Mouse (Mus musculus) kidney, adult 2 months (tissue): ENCODE measurements around the gene Slc2a3. TPM values are rescaled to one million over a fixed set of nuclear protein-coding genes. Genes with fewer than 3 reads are reported as not detected.
"Not testable (repeated sequence)": the region's sequence is repeated elsewhere in the genome, so short reads cannot be mapped to it uniquely, and the experiment has no call there.

Experiments
- DNase-seq: peaks from one replicate; pipeline ENCODE4 v3.0.0; 2021
- H3K27ac ChIP-seq: fragments of 200-500 bp; 2 replicates; pipeline ENCODE4 v1.5.1; 2012; ENCODE audit warnings: low read depth, low read length, control low read depth, inconsistent platforms; ENCODE audit not compliant: insufficient read depth
- H3K27me3 ChIP-seq: fragments of 200-500 bp; replicated peaks from 2 replicates; pipeline ENCODE4 v1.6.1; 2012; ENCODE audit warnings: mild to moderate bottlenecking, moderate library complexity, low read length, inconsistent platforms; ENCODE audit not compliant: control insufficient read depth, insufficient read depth
- H3K36me3 ChIP-seq: fragments of 200-500 bp; 2 replicates; pipeline ENCODE4 v1.6.1; 2012; ENCODE audit warnings: mild to moderate bottlenecking, moderate library complexity, low read length, inconsistent platforms; ENCODE audit not compliant: control insufficient read depth, insufficient read depth
- H3K4me1 ChIP-seq: fragments of 200-500 bp; 2 replicates; pipeline ENCODE4 v1.6.1; 2011; ENCODE audit warnings: low read length; ENCODE audit not compliant: control insufficient read depth, insufficient read depth
- H3K4me3 ChIP-seq: fragments of 200-500 bp; 2 replicates; pipeline ENCODE4 v1.5.1; 2011; ENCODE audit warnings: mild to moderate bottlenecking, low read depth, low read length, control low read depth; ENCODE audit not compliant: insufficient read depth
- CTCF ChIP-seq: fragments of 200-500 bp; conservative IDR thresholded peaks from 2 replicates; pipeline ENCODE4 v1.5.1; 2011; ENCODE audit warnings: low read depth, mild to moderate bottlenecking, control low read depth, low read length, moderate library complexity, mixed read lengths; ENCODE audit not compliant: insufficient read depth, insufficient read length
- POLR2A ChIP-seq: fragments of 200-500 bp; IDR thresholded peaks from one replicate; pipeline ENCODE4 v1.6.1; 2011; ENCODE audit warnings: low read depth, low read length, control low read depth
- WGBS: fragments of 180-500 bp; shearing (Covaris S2); methylation state at CpG from one replicate; pipeline ENCODE4 v1.1.7; 2018; 5-methylcytosine and 5-hydroxymethylcytosine counted together
- polyA plus RNA-seq: library from polyadenylated mRNA; depleted of rRNA; stranded (reverse); fragments of >200 nt; gene quantifications from 2 replicates; pipeline ENCODE4 v1.2.3, GENCODE M21; 2012

Gene Slc2a3
- polyA plus RNA-seq, 1 experiment = 2.7 TPM

DNA sequence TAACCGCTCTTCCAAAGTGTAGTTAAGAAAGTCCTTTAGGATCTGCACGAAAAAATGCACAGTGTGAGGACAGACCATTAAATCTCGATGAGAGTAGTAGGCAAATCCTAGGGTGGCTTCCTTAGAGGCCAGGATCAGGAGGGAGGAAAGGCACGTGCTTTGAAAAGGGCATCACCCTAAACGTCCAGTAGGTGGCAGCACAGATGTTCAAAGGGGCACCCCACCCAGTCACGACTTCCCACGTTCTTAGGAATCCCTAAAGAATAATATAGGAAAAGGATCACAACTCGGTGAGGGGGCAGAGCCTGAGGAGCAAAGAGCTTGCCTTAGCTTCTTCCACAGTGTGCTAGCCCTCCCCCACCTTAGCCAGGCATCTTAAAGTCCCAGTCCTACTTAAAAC lies 61.5 kb downstream of the Slc2a3 start:
- H3K4me1 ChIP-seq = no peaks in the 10 kb centered on the region
- WGBS = 13% methylated on average over 8 of the region's 8 CpGs
- H3K27me3 ChIP-seq = no peaks in the 10 kb centered on the region; the same call in 1 of the 2 replicates
- no peak overlapping the region for H3K27ac ChIP-seq
- peak; percentile 86 for TF ChIP-seq CTCF
- no peak for TF ChIP-seq POLR2A
- peak; percentile 63 for DNase-seq
- no peak overlapping the region for H3K4me3 ChIP-seq
- no peaks in the 10 kb centered on the region for H3K36me3 ChIP-seq

DNA sequence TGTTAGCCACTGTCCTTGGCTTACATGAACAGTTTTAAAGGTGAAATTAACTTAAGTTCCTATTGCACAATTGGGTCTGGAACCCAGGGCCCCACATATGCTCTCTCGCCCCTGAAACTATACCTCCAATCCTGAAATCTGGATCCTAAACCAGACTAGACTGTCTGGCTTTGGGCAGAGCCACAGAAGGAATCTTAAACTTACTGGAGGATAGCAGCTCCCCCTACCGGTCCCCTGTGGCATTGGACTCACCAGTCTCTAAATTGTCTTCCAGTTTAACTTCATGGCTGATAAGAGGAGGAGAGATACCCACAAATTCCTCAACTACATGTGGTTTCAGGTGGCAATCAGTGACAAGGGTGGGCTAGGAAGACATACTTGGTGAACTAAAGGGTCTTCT lies 81.5 kb downstream of the Slc2a3 start:
- DNase-seq = peak; percentile 70
- no peaks in the 10 kb centered on the region for H3K27me3 ChIP-seq
- 34% methylated on average over 2 of the region's 2 CpGs for WGBS
- no peaks in the 10 kb centered on the region for H3K36me3 ChIP-seq
- H3K4me1 ChIP-seq = no peaks in the 10 kb centered on the region
- no peak overlapping the region for H3K27ac ChIP-seq
- no peak overlapping the region for H3K4me3 ChIP-seq
- TF ChIP-seq CTCF = peak; percentile 81
- TF ChIP-seq POLR2A = no peak

DNA sequence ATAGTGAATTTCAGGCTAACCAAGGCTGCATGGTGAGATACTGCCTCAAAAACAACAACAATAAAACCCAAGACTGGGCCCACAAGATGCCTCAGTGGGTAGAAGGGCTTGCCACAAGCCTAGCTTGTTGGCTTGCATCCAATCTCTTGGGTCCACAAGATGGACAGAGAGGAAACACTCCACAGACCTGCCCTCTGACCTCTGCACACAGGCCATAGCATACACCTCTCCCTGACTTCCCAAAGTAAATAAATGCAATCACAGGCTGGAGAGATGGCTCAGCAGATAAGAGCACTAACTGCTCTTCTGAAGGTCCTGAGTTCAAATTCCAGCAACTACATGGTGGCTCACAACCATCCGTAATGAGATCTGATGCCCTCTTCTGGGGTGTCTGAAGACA lies 83.2 kb downstream of the Slc2a3 start:
- H3K36me3 ChIP-seq, H3K4me3 ChIP-seq, DNase-seq, H3K27ac ChIP-seq, H3K4me1 ChIP-seq, H3K27me3 ChIP-seq: not testable (repeated sequence)
- WGBS = 79% methylated on average over 1 of the region's 1 CpGs

- TF ChIP-seq CTCF (no peak), POLR2A (no peak)
- Histone ChIP-seq H3K4me1 (no peaks in the 10 kb centered on the region), H3K27me3 (no peaks in the 10 kb centered on the region), H3K4me3 (no peak overlapping the region), H3K36me3 (no peaks in the 10 kb centered on the region), H3K27ac (no peak overlapping the region)
- 38% methylated on average over 4 of the region's 4 CpGs for WGBS
- no peak for DNase-seq
Measured at GRCm38 (mm10) chr6:122715886-122716285, 85.6 kb downstream of the Slc2a3 start.

DNA sequence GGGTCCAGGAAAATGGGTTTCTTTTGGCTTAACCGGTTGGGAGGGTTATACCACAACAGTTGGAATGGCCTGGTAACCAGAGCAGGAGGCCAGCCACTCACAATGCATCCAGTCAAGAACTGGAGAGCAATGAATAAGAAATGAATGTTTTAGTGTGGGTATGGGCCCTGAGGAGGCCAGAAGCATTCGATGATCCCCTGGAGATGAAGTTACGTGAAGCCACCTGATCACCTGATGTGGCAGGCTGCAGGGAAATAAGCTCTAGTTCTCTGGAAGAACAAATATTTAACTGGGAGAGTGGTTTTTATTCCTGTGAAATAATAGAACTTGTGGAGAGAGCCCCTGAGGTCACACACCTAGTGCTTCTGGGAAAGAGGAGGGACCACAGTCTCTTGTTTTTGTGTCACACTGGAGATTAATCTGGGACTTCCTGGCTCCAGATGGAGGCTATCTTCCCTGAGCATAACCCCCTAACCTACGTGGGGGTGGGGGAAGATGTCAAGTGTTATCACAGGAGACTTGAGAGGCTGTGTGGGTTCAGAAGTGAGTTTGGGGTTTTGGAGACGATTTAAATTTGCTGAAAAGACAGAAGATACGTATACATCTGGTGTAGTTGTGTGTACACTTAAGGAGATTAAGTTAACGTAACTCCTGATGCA lies 86.6 kb downstream of the Slc2a3 start:
- Histone ChIP-seq H3K4me1 (no peaks in the 10 kb centered on the region), H3K27me3 (no peaks in the 10 kb centered on the region), H3K4me3 (no peak overlapping the region), H3K27ac (no peak overlapping the region), H3K36me3 (no peaks in the 10 kb centered on the region)
- peak; percentile 7 for DNase-seq
- 55% methylated on average over 7 of the region's 7 CpGs for WGBS
- TF ChIP-seq CTCF (no peak), POLR2A (no peak)

- DNase-seq, H3K27ac ChIP-seq, H3K27me3 ChIP-seq, H3K4me1 ChIP-seq, H3K36me3 ChIP-seq, H3K4me3 ChIP-seq: not testable (repeated sequence)
- 89% methylated on average over 7 of the region's 7 CpGs for WGBS
Measured at GRCm38 (mm10) chr6:122713116-122713515, 88.3 kb downstream of the Slc2a3 start.

DNA sequence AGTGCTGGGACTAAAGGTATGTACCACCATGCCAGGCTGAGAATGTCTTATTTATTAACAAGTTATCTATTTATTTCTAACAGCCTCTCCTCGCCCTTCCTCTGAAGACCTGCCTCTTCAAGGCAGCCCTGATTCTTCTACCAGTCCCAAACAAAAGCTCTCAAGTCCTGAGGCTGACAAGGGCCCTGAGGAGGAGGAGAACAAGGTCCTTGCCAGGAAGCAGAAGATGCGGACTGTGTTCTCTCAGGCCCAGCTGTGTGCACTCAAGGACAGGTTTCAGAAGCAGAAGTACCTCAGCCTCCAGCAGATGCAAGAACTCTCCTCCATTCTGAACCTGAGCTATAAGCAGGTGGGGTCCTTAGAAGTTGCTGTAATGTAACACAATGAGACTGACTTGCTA lies 90.0 kb downstream of the Slc2a3 start:
- H3K27ac ChIP-seq = no peak overlapping the region
- WGBS = 73% methylated on average over 2 of the region's 2 CpGs

GRCm38 (mm10) chr6:122708826-122709225 lies 92.6 kb downstream of the Slc2a3 start:
- Histone ChIP-seq H3K4me1 (no peaks in the 10 kb centered on the region), H3K27ac (no peak overlapping the region), H3K36me3 (no peaks in the 10 kb centered on the region), H3K27me3 (no peaks in the 10 kb centered on the region), H3K4me3 (no peak overlapping the region)
- WGBS = 56% methylated on average over 4 of the region's 4 CpGs
- DNase-seq = peak; percentile 23
- no peak for TF ChIP-seq CTCF
- TF ChIP-seq POLR2A = no peak

More for the DNA sequence above, 90.0 kb downstream of the Slc2a3 start:
- H3K4me3 ChIP-seq = no peak overlapping the region
- no peaks in the 10 kb centered on the region for H3K36me3 ChIP-seq
- no peaks in the 10 kb centered on the region for H3K27me3 ChIP-seq
- no peak for DNase-seq
- no peaks in the 10 kb centered on the region for H3K4me1 ChIP-seq
- no peak for TF ChIP-seq POLR2A
- no peak for TF ChIP-seq CTCF
